Comparison of ENCODE assay signal across 14 mouse cellular contexts in the genomic region with DNA sequence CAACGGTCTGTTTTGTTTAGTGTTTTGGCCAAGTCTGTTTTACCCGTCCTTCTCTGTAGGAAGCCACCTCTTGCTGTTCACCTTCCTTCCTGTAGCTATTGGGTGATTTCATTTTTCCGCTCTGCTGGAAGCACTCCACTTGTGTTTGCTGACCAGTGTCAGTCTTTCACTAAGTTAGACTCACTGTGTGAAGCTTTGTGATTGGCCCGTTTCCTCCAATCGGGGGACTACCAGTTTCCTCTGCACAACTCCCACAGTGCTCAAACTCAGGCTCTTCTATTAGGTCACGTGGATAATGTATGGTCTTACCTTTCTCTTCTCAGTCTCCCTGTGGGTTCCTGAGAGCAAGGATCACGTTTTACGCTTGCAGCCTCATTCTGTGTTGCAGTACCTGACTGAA. TPM values are rescaled to one million over a fixed set of nuclear protein-coding genes. Genes with fewer than 3 reads are reported as not detected.
DNase-seq lines count a peak whose midpoint lies in the region; ATAC-seq lines count a peak whose summit lies in the region.
"Had no signal": no experiment of that assay in that cellular context is flagged by ENCODE, and none has a peak within 500 bp of the region (broad histone marks: within the 10 kb centered on the region; RNA-seq: fewer than 3 reads in every experiment).

No protein-coding gene starts in this region.

- peaks cover 3% of the 10 kb centered on the region for H3K36me3 ChIP-seq in heart, embryonic 16.5 days (ENCODE audit: control insufficient read depth, insufficient read depth)

- H3K4me1 ChIP-seq in heart, embryonic 16.5 days (ENCODE audit: control insufficient read depth, insufficient read depth, low read length), result peaks cover 13% of the 10 kb centered on the region
- H3K4me1 ChIP-seq in brown adipose tissue, adult 24 weeks (ENCODE audit: control insufficient read depth, insufficient read depth, insufficient read length, low read length), result peaks cover 7% of the 10 kb centered on the region

- no peak overlapping the region for H3K27ac ChIP-seq in heart, embryonic 16.5 days (ENCODE audit: low read length)
- no peak overlapping the region for H3K27ac ChIP-seq in brown adipose tissue, adult 24 weeks (replicated peaks; ENCODE audit: low read depth, low read length)
- H3K27ac ChIP-seq: gastrocnemius, adult 2 months had no signal

- DNase-seq in heart, postnatal 14 days, result no peak
- DNase-seq in thymus, postnatal 0 days (ENCODE audit: low spot score), result peak; percentile 67
- DNase-seq in gastrocnemius, adult 8-10 months (ENCODE audit: low spot score in 2 of 2), result no peak
- no peak for DNase-seq in cerebellum, adult 11-12 months
- DNase-seq in neural tube, embryonic 10.5 days (ENCODE audit: extremely low spot score, low spot score), result no peak
- DNase-seq: cerebellum, adult 8-10 months; gastrocnemius, adult 2 months; heart, postnatal 4 days; kidney, postnatal 25 days; right cerebral cortex, postnatal 4 days had no signal

- H3K9me3 ChIP-seq in heart, embryonic 16.5 days (replicated peaks; ENCODE audit: control insufficient read depth, low read length), result no peaks in the 10 kb centered on the region

- H3K4me2 ChIP-seq in heart, embryonic 16.5 days (ENCODE audit: low read depth, low read length), result peak overlapping the region; percentile 15

- WGBS in heart, embryonic 16.5 days, result 38% methylated on average over 8 of the region's 8 CpGs

- H3K9ac ChIP-seq in heart, embryonic 16.5 days (ENCODE audit: low read length), result no peak overlapping the region; the same call in 1 of the 2 replicates

- H3K4me3 ChIP-seq in heart, embryonic 16.5 days (ENCODE audit: low read length), result no peak overlapping the region; the same call in 1 of the 2 replicates
- 0 out of 2 replicates have a peak overlapping the region, but pooled peaks have one; percentile 23 for H3K4me3 ChIP-seq in brown adipose tissue, adult 24 weeks (ENCODE audit: insufficient read depth, low read depth, low read length)
- H3K4me3 ChIP-seq: gastrocnemius, adult 2 months; myocyte had no signal

- intact Hi-C loops in heart, postnatal 14 days (cut with DNase I), result no loop called here

- no peak for ATAC-seq in heart, embryonic 16.5 days (replicated peaks; ENCODE audit: extremely low read depth, insufficient read depth, low FRiP score)
- ATAC-seq in megakaryocyte, adult 5-6 weeks (ENCODE audit: poor library complexity, severe bottlenecking), result peak; percentile 49

- H3K27me3 ChIP-seq in heart, embryonic 16.5 days (ENCODE audit: control insufficient read depth, insufficient read depth, low read length), result no peaks in the 10 kb centered on the region

RNA-seq across cellular contexts. Expression of a gene that starts 3.2 kb away (rescaled TPM):
- polyA plus RNA-seq in heart, embryonic 16.5 days (2015; fragmentation: Nextera tagmentation; extraction: Ambion mirVana), result 279 and 290 TPM in 2 replicates
- total RNA-seq in heart, postnatal 14 days (2021), result 100 to 1,000 TPM; 122 to 126 TPM
- 55.2 and 82.1 TPM in 2 replicates for polyA plus RNA-seq in brown adipose tissue, adult 24 weeks (2012; ENCODE audit: insufficient read depth, insufficient read length, missing spikeins)
- 1,886 and 1,948 TPM in 2 replicates for total RNA-seq in megakaryocyte, adult 5-6 weeks (2015)
- total RNA-seq in megakaryocyte, adult 5-6 weeks (2017), result 1,623 and 1,719 TPM in 2 replicates
- polyA plus RNA-seq in thymus, postnatal 0 days (2015; fragmentation: Nextera tagmentation; extraction: Ambion mirVana), result 656 and 659 TPM in 2 replicates
- 100 to 1,000 TPM in 2 of 4 experiments, 10 to 100 TPM in 2; 72.3 to 128 (median 94.8) TPM for total RNA-seq in gastrocnemius, adult 8-10 months (2022)

RNA-seq across cellular contexts. Expression of a gene that starts 15.3 kb away (rescaled TPM):
- 11.7 and 12.1 TPM in 2 replicates for polyA plus RNA-seq in heart, embryonic 16.5 days (2015; fragmentation: Nextera tagmentation; extraction: Ambion mirVana)
- 1 to 10 TPM; 4.4 to 5.8 TPM for total RNA-seq in heart, postnatal 14 days (2021)
- polyA plus RNA-seq in brown adipose tissue, adult 24 weeks (2012; ENCODE audit: insufficient read depth, insufficient read length, missing spikeins), result 1.5 and 5.1 TPM in 2 replicates
- total RNA-seq in megakaryocyte, adult 5-6 weeks (2015), result not detected in 2 replicates
- not detected in 2 replicates for total RNA-seq in megakaryocyte, adult 5-6 weeks (2017)
- 8.5 and 8.6 TPM in 2 replicates for polyA plus RNA-seq in thymus, postnatal 0 days (2015; fragmentation: Nextera tagmentation; extraction: Ambion mirVana)
- total RNA-seq in gastrocnemius, adult 8-10 months (2022), result 1 to 10 TPM in 1 of 4 experiments, under 1 TPM in 3; 0.73 to 1.0 (median 0.76) TPM

RNA-seq across cellular contexts. Expression of a gene that starts 34.7 kb away (rescaled TPM):
- 10.1 and 11.0 TPM in 2 replicates for polyA plus RNA-seq in heart, embryonic 16.5 days (2015; fragmentation: Nextera tagmentation; extraction: Ambion mirVana)
- 10 to 100 TPM; 17.6 to 18.6 TPM for total RNA-seq in heart, postnatal 14 days (2021)
- 11.1 and 24.9 TPM in 2 replicates for polyA plus RNA-seq in brown adipose tissue, adult 24 weeks (2012; ENCODE audit: insufficient read depth, insufficient read length, missing spikeins)
- 36.8 and 41.3 TPM in 2 replicates for total RNA-seq in megakaryocyte, adult 5-6 weeks (2015)
- total RNA-seq in megakaryocyte, adult 5-6 weeks (2017), result 50.9 and 55.8 TPM in 2 replicates
- 10.7 and 11.5 TPM in 2 replicates for polyA plus RNA-seq in thymus, postnatal 0 days (2015; fragmentation: Nextera tagmentation; extraction: Ambion mirVana)
- total RNA-seq in gastrocnemius, adult 8-10 months (2022), result 10 to 100 TPM; 13.3 to 19.5 (median 14.9) TPM

Comparison
In these comparisons a context has a peak if more than half of its experiments do, and no peak if none do; other contexts are left out.
1. RNA of a gene that starts 3.2 kb away (total RNA-seq): 1,623 to 1,948 TPM in megakaryocyte, adult 5-6 weeks; 122 to 126 TPM in heart, postnatal 14 days and 72.3 to 128 TPM in gastrocnemius, adult 8-10 months; every median in the first group is over 10 times any median in the second.